Mouse (Mus musculus) spleen, adult 2 months (tissue): ENCODE measurements around the gene Rap1gap. TPM values are rescaled to one million over a fixed set of nuclear protein-coding genes. Genes with fewer than 3 reads are reported as not detected.
A peak's percentile ranks its signal among the peaks of the same experiment; 100 is the strongest.

Experiments used
- DNase-seq, 2 experiments: peaks; one replicate each; pipeline versions ENCODE4 v3.0.0 to v3.0.0-alpha.2; 2012 to 2021; ENCODE audit warnings: low spot score in 2 of 2, low read depth in 1 of 2
- H3K27ac ChIP-seq: fragments of 200-500 bp; 2 replicates; pipeline ENCODE4 v1.5.1; 2012; ENCODE audit warnings: low read length, inconsistent platforms; ENCODE audit not compliant: insufficient read depth
- H3K27me3 ChIP-seq: fragments of 200-500 bp; 2 replicates; pipeline ENCODE4 v1.6.1; 2012; ENCODE audit warnings: mild to moderate bottlenecking, moderate library complexity, low read length, inconsistent platforms; ENCODE audit not compliant: control insufficient read depth, insufficient read depth
- H3K36me3 ChIP-seq: fragments of 200-500 bp; 2 replicates; pipeline ENCODE4 v1.6.1; 2012; ENCODE audit warnings: mild to moderate bottlenecking, low read length, inconsistent platforms; ENCODE audit not compliant: control insufficient read depth, insufficient read depth
- H3K4me1 ChIP-seq: fragments of 200-500 bp; 2 replicates; pipeline ENCODE4 v1.6.1; 2011; ENCODE audit warnings: inconsistent platforms; ENCODE audit not compliant: control insufficient read depth, insufficient read depth, insufficient read length
- H3K4me3 ChIP-seq: fragments of 200-500 bp; 2 replicates; pipeline ENCODE4 v1.5.1; 2011; ENCODE audit warnings: mild to moderate bottlenecking, inconsistent platforms; ENCODE audit not compliant: insufficient read depth, insufficient read length; ENCODE audit errors: extremely low read depth
- CTCF ChIP-seq: fragments of 200-500 bp; IDR thresholded peaks from 2 replicates; pipeline ENCODE4 v1.5.1; 2011; ENCODE audit warnings: mild to moderate bottlenecking, inconsistent platforms; ENCODE audit not compliant: insufficient read depth, insufficient read length, insufficient replicate concordance; ENCODE audit errors: extremely low read depth
- POLR2A ChIP-seq: fragments of 200-500 bp; IDR thresholded peaks from 2 replicates; pipeline ENCODE4 v1.6.1; 2011; ENCODE audit warnings: low read depth, low read length, inconsistent platforms
- WGBS: fragments of 180-500 bp; shearing (Covaris S2); methylation state at CpG from one replicate; pipeline ENCODE4 v1.1.7; 2018; 5-methylcytosine and 5-hydroxymethylcytosine counted together
- polyA plus RNA-seq: library from polyadenylated mRNA; depleted of rRNA; stranded (reverse); fragments of >200 nt; gene quantifications from 2 replicates; pipeline ENCODE4 v1.2.3, GENCODE M21; 2012

Rap1gap gene
- polyA plus RNA-seq, 1 experiment = 49.3 TPM

DNA sequence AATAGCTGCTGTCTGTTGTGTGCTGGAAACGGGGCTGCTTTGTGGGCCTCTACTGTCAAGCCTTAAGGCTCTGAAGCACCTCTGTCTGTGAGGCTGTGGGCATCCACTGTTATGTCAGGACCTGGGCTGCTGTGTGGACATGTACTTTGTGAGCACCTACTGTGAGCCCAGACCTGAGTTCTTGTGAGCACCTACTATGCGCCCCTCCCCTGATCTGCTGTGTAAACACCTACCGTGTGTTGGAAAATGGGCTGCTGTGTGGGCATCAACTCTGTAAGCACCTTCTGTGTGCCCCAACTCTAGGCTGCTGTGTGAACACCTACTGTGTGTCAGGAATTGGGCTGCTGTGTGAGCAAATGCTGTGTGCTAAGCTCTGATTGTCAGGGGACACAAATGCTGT lies 57.7 kb downstream of the Rap1gap start:
- no peak for TF ChIP-seq CTCF
- TF ChIP-seq POLR2A = no peak
- Histone ChIP-seq H3K4me1 (no peaks in the 10 kb centered on the region; the same call in 1 of the 2 replicates), H3K27ac (no peak overlapping the region), H3K36me3 (no peaks in the 10 kb centered on the region), H3K27me3 (no peaks in the 10 kb centered on the region), H3K4me3 (no peak overlapping the region)
- WGBS = 92% methylated on average over 3 of the region's 3 CpGs
- no peak for DNase-seq

DNA sequence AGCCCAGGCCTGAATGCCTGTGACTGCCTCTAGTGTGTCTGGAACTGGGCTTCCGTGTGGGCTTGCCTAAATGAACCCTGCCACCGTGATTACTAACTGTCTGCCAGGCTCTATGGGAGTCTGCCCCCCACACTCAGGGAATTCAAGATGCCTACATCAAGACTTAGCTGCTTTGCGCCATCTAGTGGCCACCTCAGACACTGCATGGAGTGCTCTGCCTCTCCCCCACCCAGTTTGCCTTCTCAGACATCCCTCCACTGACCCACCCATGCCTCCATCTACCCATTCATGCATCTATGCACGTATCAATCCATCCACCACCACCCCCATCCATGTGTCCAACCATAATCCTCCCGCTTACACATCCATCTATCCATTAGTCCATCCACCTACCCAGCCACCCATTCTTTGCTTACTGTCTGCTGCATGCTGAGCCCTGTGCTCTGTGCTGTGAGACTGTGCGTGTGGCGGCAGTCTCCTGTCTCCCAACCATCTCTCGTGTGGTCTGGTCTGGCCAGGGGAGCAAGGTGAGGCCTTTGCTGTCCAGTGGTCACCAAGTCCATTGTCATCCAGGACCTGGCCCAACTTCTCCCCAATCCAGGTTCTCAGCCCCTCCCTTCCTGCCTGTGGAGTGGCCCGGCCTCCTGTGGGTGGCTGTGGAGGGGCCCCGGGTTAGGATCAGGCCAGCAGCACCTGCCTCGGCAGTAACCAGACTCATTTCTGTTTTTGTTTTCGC lies 58.3 kb downstream of the Rap1gap start:
- Histone ChIP-seq H3K27me3 (no peaks in the 10 kb centered on the region), H3K4me3 (no peak overlapping the region), H3K27ac (no peak overlapping the region), H3K4me1 (no peaks in the 10 kb centered on the region; the same call in 1 of the 2 replicates), H3K36me3 (no peaks in the 10 kb centered on the region)
- peak in 1 of 2 experiments; percentile 57 for DNase-seq
- TF ChIP-seq POLR2A (no peak), CTCF (peak; percentile 73; the same call in 1 of the 2 replicates)
- WGBS = 11% methylated on average over 12 of the region's 12 CpGs

DNA sequence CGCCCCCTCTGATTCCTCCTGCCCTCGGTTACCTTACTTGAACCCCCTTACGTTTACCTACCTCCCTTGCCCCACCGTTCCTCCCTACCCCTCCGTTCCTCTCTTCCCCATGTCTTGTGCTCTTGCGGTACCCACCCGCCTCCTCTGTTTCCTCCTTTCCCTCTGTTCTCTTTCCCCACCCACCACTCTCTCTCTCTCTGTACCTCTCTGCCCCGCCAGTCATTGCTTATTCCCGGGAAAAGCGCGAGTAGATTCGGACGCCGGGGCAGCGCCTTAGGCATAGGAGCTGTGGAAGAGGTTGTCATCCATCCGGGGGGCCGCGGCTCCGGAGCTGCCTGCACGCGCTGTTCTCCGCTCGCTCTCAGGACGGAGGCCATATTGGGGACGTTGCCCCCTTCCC lies 59.0 kb downstream of the Rap1gap start:
- Histone ChIP-seq H3K4me1 (no peaks in the 10 kb centered on the region; the same call in 1 of the 2 replicates), H3K4me3 (peak overlapping the region; percentile 37; the same call in 1 of the 2 replicates), H3K27ac (no peak overlapping the region), H3K36me3 (no peaks in the 10 kb centered on the region), H3K27me3 (no peaks in the 10 kb centered on the region)
- no peak for DNase-seq
- TF ChIP-seq POLR2A (no peak), CTCF (no peak)
- WGBS = 41% methylated on average over 25 of the region's 25 CpGs

GRCm38 (mm10) chr4:137724212-137724611 lies 59.7 kb downstream of the Rap1gap start:
- Histone ChIP-seq H3K27me3 (peaks cover 1% of the 10 kb centered on the region; the same call in 1 of the 2 replicates), H3K36me3 (no peaks in the 10 kb centered on the region)

DNA sequence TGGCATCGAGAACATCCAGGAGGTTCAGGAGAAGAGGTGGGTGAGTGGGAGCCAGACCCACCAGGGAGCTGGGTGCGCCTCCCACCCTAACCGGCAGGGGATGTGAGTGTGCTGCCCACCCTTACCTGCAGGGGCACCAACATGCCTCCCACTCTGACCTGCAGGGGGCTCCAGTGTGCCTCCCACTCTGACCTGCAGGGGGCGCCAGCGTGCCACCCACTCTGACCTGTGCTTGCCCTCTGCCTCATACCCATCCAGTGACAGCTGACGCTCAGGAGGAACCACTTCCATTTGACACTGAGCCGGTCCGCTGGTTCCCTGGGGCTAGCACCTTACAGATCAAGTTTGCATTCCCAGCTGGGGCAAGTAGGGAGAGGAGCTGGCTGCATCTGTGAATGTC lies 60.2 kb downstream of the Rap1gap start:
- peaks cover 2% of the 10 kb centered on the region; the same call in 1 of the 2 replicates for H3K27me3 ChIP-seq
- DNase-seq = peak; percentile 38 to 64
- no peak overlapping the region for H3K27ac ChIP-seq
- TF ChIP-seq POLR2A = no peak
- peak; percentile 98 for TF ChIP-seq CTCF
- H3K4me1 ChIP-seq = no peaks in the 10 kb centered on the region; the same call in 1 of the 2 replicates
- H3K36me3 ChIP-seq = no peaks in the 10 kb centered on the region
- H3K4me3 ChIP-seq = peak overlapping the region; percentile 43; the same call in 1 of the 2 replicates
- 47% methylated on average over 8 of the region's 8 CpGs for WGBS

More at GRCm38 (mm10) chr4:137724212-137724611, 59.7 kb downstream of the Rap1gap start:
- H3K4me3 ChIP-seq = peak overlapping the region; percentile 43; the same call in 1 of the 2 replicates
- peak in 1 of 2 experiments; percentile 52 for DNase-seq
- TF ChIP-seq CTCF (no peak), POLR2A (no peak)
- no peaks in the 10 kb centered on the region; the same call in 1 of the 2 replicates for H3K4me1 ChIP-seq
- WGBS = 54% methylated on average over 11 of the region's 11 CpGs
- 0 out of 2 replicates have a peak overlapping the region, but pooled peaks have one; percentile 4 for H3K27ac ChIP-seq

DNA sequence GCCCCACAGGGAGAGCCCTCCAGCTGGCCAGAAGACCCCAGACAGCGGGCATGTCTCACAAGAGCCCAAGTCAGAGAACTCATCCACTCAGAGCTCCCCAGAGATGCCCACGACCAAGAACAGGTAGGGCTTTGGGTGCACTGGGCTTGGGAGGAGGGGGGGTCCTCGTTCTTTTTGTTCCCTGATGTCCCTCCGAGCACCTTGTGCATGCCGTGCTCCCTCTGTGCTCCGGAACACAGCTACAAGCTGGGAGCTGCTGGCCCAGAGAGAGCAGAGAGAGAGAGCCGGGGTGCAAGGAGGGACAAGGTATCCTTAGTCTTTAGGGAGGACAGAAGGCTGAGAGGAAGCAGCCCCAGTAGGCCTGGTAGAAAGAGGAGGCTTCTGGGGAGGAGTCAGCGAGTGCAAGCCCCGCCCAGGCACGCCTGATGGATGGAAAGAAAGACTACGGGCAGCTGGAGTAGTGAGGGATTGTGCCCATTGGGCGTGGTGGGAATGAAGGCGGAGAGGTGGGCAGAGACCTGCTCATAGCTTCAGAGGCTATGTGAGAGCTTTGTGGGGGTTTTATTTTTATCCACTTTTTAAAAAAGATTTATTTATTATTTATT lies 61.1 kb downstream of the Rap1gap start:
- WGBS = 87% methylated on average over 13 of the region's 13 CpGs
- Histone ChIP-seq H3K27ac (no peak overlapping the region), H3K36me3 (no peaks in the 10 kb centered on the region), H3K4me1 (no peaks in the 10 kb centered on the region; the same call in 1 of the 2 replicates), H3K4me3 (no peak overlapping the region), H3K27me3 (peaks cover 2% of the 10 kb centered on the region; the same call in 1 of the 2 replicates)
- DNase-seq = no peak
- TF ChIP-seq CTCF (no peak), POLR2A (no peak)
